Mouse (Mus musculus): ENCODE results near the gene Myo7a. TPM values are rescaled to one million over a fixed set of nuclear protein-coding genes. Genes with fewer than 3 reads are reported as not detected.

The Myo7a gene
- polyA plus RNA-seq, 1 experiment from 2014 or later, result 10.1 TPM

GRCm38 (mm10) chr7:98146447-98146845, 27.1 kb upstream of the Myo7a start:
- Histone ChIP-seq H3K9ac (ENCODE audit: low read length) (no peak overlapping the region), H3K36me3 (ENCODE audit: control insufficient read depth, insufficient read depth, low read length) (no peaks in the 10 kb centered on the region), H3K9me3 (ENCODE audit: control insufficient read depth, low read length) (no peaks in the 10 kb centered on the region), H3K27me3 (ENCODE audit: control insufficient read depth, insufficient read depth, low read length) (no peaks in the 10 kb centered on the region), H3K4me1 (ENCODE audit: control insufficient read depth, insufficient read depth, low read length) (peaks cover 10% of the 10 kb centered on the region), H3K27ac (ENCODE audit: low read depth, low read length) (no peak overlapping the region), H3K4me3 (ENCODE audit: low read depth, low read length) (no peak overlapping the region), H3K4me2 (no peak overlapping the region)
- ATAC-seq (ENCODE audit: low FRiP score), result no peak
- DNase-seq (ENCODE audit: low spot score, missing footprints), result no peak
- 82% methylated on average over 8 of the region's 8 CpGs for WGBS

- 85% methylated on average over 12 of the region's 12 CpGs for WGBS
- Histone ChIP-seq H3K27me3 (ENCODE audit: control insufficient read depth, insufficient read depth, low read length) (no peaks in the 10 kb centered on the region), H3K4me2 (no peak overlapping the region), H3K9me3 (ENCODE audit: control insufficient read depth, low read length) (no peaks in the 10 kb centered on the region), H3K9ac (ENCODE audit: low read length) (no peak overlapping the region), H3K4me3 (ENCODE audit: low read depth, low read length) (no peak overlapping the region), H3K27ac (ENCODE audit: low read depth, low read length) (no peak overlapping the region), H3K4me1 (ENCODE audit: control insufficient read depth, insufficient read depth, low read length) (peaks cover 10% of the 10 kb centered on the region), H3K36me3 (ENCODE audit: control insufficient read depth, insufficient read depth, low read length) (no peaks in the 10 kb centered on the region)
- ATAC-seq (ENCODE audit: low FRiP score), result no peak
- no peak for DNase-seq (ENCODE audit: low spot score, missing footprints)
Observed at GRCm38 (mm10) chr7:98145842-98146446, 26.6 kb upstream of the Myo7a start.

- Histone ChIP-seq H3K4me2 (no peak within 1 kb of the TSS), H3K27ac (ENCODE audit: low read depth, low read length) (no peak within 1 kb of the TSS), H3K36me3 (ENCODE audit: control insufficient read depth, insufficient read depth, low read length) (no peaks in the 10 kb centered on the region), H3K9me3 (ENCODE audit: control insufficient read depth, low read length) (no peaks in the 10 kb centered on the region), H3K4me3 (ENCODE audit: low read depth, low read length) (no peak within 1 kb of the TSS), H3K27me3 (ENCODE audit: control insufficient read depth, insufficient read depth, low read length) (no peaks in the 10 kb centered on the region), H3K4me1 (ENCODE audit: control insufficient read depth, insufficient read depth, low read length) (peaks cover 10% of the 10 kb centered on the region), H3K9ac (ENCODE audit: low read length) (no peak within 1 kb of the TSS)
- ATAC-seq (ENCODE audit: low FRiP score) (no peak), DNase-seq (ENCODE audit: low spot score, missing footprints) (no peak)
- 97% methylated on average over 5 of the region's 5 CpGs for WGBS
Observed at GRCm38 (mm10) chr7:98145402-98145801, 26.1 kb upstream of the Myo7a start, which contains the start of gene Omp. Gene Omp (minus strand): TSS chr7:98145502.

- Histone ChIP-seq H3K9ac (ENCODE audit: low read length) (no peak overlapping the region), H3K9me3 (ENCODE audit: control insufficient read depth, low read length) (no peaks in the 10 kb centered on the region), H3K36me3 (ENCODE audit: control insufficient read depth, insufficient read depth, low read length) (no peaks in the 10 kb centered on the region), H3K4me1 (ENCODE audit: control insufficient read depth, insufficient read depth, low read length) (peaks cover 2% of the 10 kb centered on the region; the same call in 1 of the 2 replicates), H3K4me3 (ENCODE audit: low read depth, low read length) (no peak overlapping the region), H3K27ac (ENCODE audit: low read depth, low read length) (no peak overlapping the region), H3K4me2 (no peak overlapping the region), H3K27me3 (ENCODE audit: control insufficient read depth, insufficient read depth, low read length) (no peaks in the 10 kb centered on the region)
- ATAC-seq (ENCODE audit: low FRiP score) (no peak), DNase-seq (ENCODE audit: low spot score, missing footprints) (no peak)
- 46% methylated on average over 3 of the region's 3 CpGs for WGBS
Observed at GRCm38 (mm10) chr7:98142648-98143047, 23.3 kb upstream of the Myo7a start.

GRCm38 (mm10) chr7:98142247-98142646, 22.9 kb upstream of the Myo7a start:
- ATAC-seq (ENCODE audit: low FRiP score) (no peak), DNase-seq (ENCODE audit: low spot score, missing footprints) (no peak)
- 33% methylated on average over 8 of the region's 8 CpGs for WGBS
- Histone ChIP-seq H3K36me3 (ENCODE audit: control insufficient read depth, insufficient read depth, low read length) (no peaks in the 10 kb centered on the region), H3K4me3 (ENCODE audit: low read depth, low read length) (no peak overlapping the region), H3K4me2 (no peak overlapping the region), H3K9ac (ENCODE audit: low read length) (no peak overlapping the region), H3K4me1 (ENCODE audit: control insufficient read depth, insufficient read depth, low read length) (peaks cover 2% of the 10 kb centered on the region; the same call in 1 of the 2 replicates), H3K9me3 (ENCODE audit: control insufficient read depth, low read length) (no peaks in the 10 kb centered on the region), H3K27me3 (ENCODE audit: control insufficient read depth, insufficient read depth, low read length) (no peaks in the 10 kb centered on the region), H3K27ac (ENCODE audit: low read depth, low read length) (no peak overlapping the region)

- ATAC-seq (ENCODE audit: low FRiP score) (peak; percentile 40; the same call in 1 of the 2 replicates), DNase-seq (ENCODE audit: low spot score, missing footprints) (peak; percentile 92)
- Histone ChIP-seq H3K36me3 (ENCODE audit: control insufficient read depth, insufficient read depth, low read length) (no peaks in the 10 kb centered on the region), H3K9ac (ENCODE audit: low read length) (no peak overlapping the region), H3K4me2 (no peak overlapping the region), H3K27me3 (ENCODE audit: control insufficient read depth, insufficient read depth, low read length) (no peaks in the 10 kb centered on the region), H3K4me3 (ENCODE audit: low read depth, low read length) (no peak overlapping the region), H3K27ac (ENCODE audit: low read depth, low read length) (no peak overlapping the region), H3K4me1 (ENCODE audit: control insufficient read depth, insufficient read depth, low read length) (peaks cover 2% of the 10 kb centered on the region; the same call in 1 of the 2 replicates), H3K9me3 (ENCODE audit: control insufficient read depth, low read length) (no peaks in the 10 kb centered on the region)
- WGBS, result 69% methylated on average over 3 of the region's 3 CpGs
Observed at GRCm38 (mm10) chr7:98141206-98141605, 21.9 kb upstream of the Myo7a start.

- peaks cover 2% of the 10 kb centered on the region; the same call in 1 of the 2 replicates for H3K4me1 ChIP-seq (ENCODE audit: control insufficient read depth, insufficient read depth, low read length)
- no peak overlapping the region for H3K9ac ChIP-seq (ENCODE audit: low read length)
- H3K9me3 ChIP-seq (ENCODE audit: control insufficient read depth, low read length), result no peaks in the 10 kb centered on the region
- H3K4me3 ChIP-seq (ENCODE audit: low read depth, low read length), result no peak overlapping the region
- H3K27ac ChIP-seq (ENCODE audit: low read depth, low read length), result no peak overlapping the region
- DNase-seq (ENCODE audit: low spot score, missing footprints), result no peak
- ATAC-seq (ENCODE audit: low FRiP score), result no peak
- H3K27me3 ChIP-seq (ENCODE audit: control insufficient read depth, insufficient read depth, low read length), result no peaks in the 10 kb centered on the region
- 53% methylated on average over 2 of the region's 2 CpGs for WGBS
- no peak overlapping the region for H3K4me2 ChIP-seq
- no peaks in the 10 kb centered on the region for H3K36me3 ChIP-seq (ENCODE audit: control insufficient read depth, insufficient read depth, low read length)
Observed at GRCm38 (mm10) chr7:98140597-98140996, 21.3 kb upstream of the Myo7a start.

GRCm38 (mm10) chr7:98139216-98139615, 19.9 kb upstream of the Myo7a start:
- H3K4me3 ChIP-seq (ENCODE audit: low read depth, low read length), result no peak overlapping the region
- DNase-seq (ENCODE audit: low spot score, missing footprints), result no peak
- H3K9ac ChIP-seq (ENCODE audit: low read length), result no peak overlapping the region
- no peaks in the 10 kb centered on the region for H3K27me3 ChIP-seq (ENCODE audit: control insufficient read depth, insufficient read depth, low read length)
- no peak overlapping the region for H3K27ac ChIP-seq (ENCODE audit: low read depth, low read length)
- WGBS, result 15% methylated on average over 9 of the region's 9 CpGs
- no peaks in the 10 kb centered on the region for H3K36me3 ChIP-seq (ENCODE audit: control insufficient read depth, insufficient read depth, low read length)
- H3K9me3 ChIP-seq (ENCODE audit: control insufficient read depth, low read length), result no peaks in the 10 kb centered on the region
- H3K4me1 ChIP-seq (ENCODE audit: control insufficient read depth, insufficient read depth, low read length), result peaks cover 2% of the 10 kb centered on the region; the same call in 1 of the 2 replicates
- no peak for ATAC-seq (ENCODE audit: low FRiP score)
- H3K4me2 ChIP-seq, result no peak overlapping the region

GRCm38 (mm10) chr7:98137995-98138394, 18.7 kb upstream of the Myo7a start:
- Histone ChIP-seq H3K27me3 (ENCODE audit: control insufficient read depth, insufficient read depth, low read length) (no peaks in the 10 kb centered on the region), H3K27ac (ENCODE audit: low read depth, low read length) (no peak overlapping the region), H3K36me3 (ENCODE audit: control insufficient read depth, insufficient read depth, low read length) (no peaks in the 10 kb centered on the region), H3K4me1 (ENCODE audit: control insufficient read depth, insufficient read depth, low read length) (peaks cover 2% of the 10 kb centered on the region; the same call in 1 of the 2 replicates), H3K9me3 (ENCODE audit: control insufficient read depth, low read length) (no peaks in the 10 kb centered on the region), H3K4me3 (ENCODE audit: low read depth, low read length) (no peak overlapping the region), H3K4me2 (no peak overlapping the region), H3K9ac (ENCODE audit: low read length) (no peak overlapping the region)
- DNase-seq (ENCODE audit: low spot score, missing footprints), result no peak
- WGBS, result 87% methylated on average over 2 of the region's 2 CpGs
- ATAC-seq (ENCODE audit: low FRiP score), result no peak
